Mouse (Mus musculus) C2C12 (cell line): ENCODE data around the gene Fam83d.

ENCODE experiments used
- CEBPB ChIP-seq: IDR thresholded peaks from one replicate; pipeline ENCODE4 v1.6.1; 2011; ENCODE audit warnings: low read depth, mild to moderate bottlenecking, control low read depth, moderate library complexity
- CTCF ChIP-seq: IDR thresholded peaks from one replicate; pipeline ENCODE4 v1.5.1; 2011; ENCODE audit not compliant: control insufficient read depth, insufficient read depth, insufficient read length
- MAX ChIP-seq: IDR thresholded peaks from one replicate; pipeline ENCODE4 v1.6.1; 2011; ENCODE audit warnings: mild to moderate bottlenecking, control low read depth
- MYOD1 ChIP-seq: IDR thresholded peaks from one replicate; pipeline ENCODE4 v1.6.1; 2011; ENCODE audit warnings: low read depth; ENCODE audit not compliant: control insufficient read depth, insufficient read length
- MYOG ChIP-seq: IDR thresholded peaks from one replicate; pipeline ENCODE4 v1.6.1; 2011; ENCODE audit not compliant: control insufficient read depth, insufficient read length; ENCODE audit errors: extremely low read depth
- USF1 ChIP-seq: IDR thresholded peaks from one replicate; pipeline ENCODE4 v1.6.1; 2011; ENCODE audit warnings: low read depth, mild to moderate bottlenecking, control low read depth, moderate library complexity

- TF ChIP-seq MAX = no peak
- TF ChIP-seq CTCF = no peak
- TF ChIP-seq USF1 = no peak
- no peak for TF ChIP-seq MYOD1
- no peak for TF ChIP-seq MYOG
- TF ChIP-seq CEBPB = no peak
Measured at GRCm38 (mm10) chr2:158730896-158731295, 37.0 kb upstream of the Fam83d start.
